In the genomic region with DNA sequence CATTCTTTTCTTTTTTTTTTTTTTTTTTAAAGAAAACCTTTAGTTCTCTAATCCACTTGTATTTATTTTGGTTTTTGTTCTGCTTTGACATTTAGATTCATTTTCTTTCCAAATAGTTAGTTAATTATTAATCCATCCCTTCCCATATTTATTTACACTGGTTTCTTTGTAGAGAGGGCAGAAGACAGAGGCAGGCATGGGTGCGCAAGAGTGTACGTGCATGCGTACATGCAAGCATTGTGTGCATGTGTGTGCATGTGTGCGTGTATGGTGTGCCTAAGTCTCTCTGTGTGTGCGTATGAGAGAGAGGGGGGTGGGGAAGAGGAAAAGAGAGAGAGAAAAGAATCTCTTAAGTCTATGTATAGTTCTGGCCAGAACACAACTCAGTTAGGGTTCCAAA, we compare ENCODE assay signal across 30 mouse cellular contexts.
DNase-seq lines count a peak whose midpoint lies in the region; ATAC-seq and TF ChIP-seq lines count a peak whose summit lies in the region.
"Had no signal": no experiment of that assay in that cellular context is flagged by ENCODE, and none has a peak within 500 bp of the region (broad histone marks: within the 10 kb centered on the region; RNA-seq: fewer than 3 reads in every experiment).

No protein-coding gene starts in this region.

- peak; percentile 54 for DNase-seq in heart, adult 11 months
- no peak for DNase-seq in heart, postnatal 36 days
- DNase-seq in liver, embryonic 14.5 days (ENCODE audit: low read depth in 3 of 3, low spot score in 3 of 3) = no peak
- DNase-seq in spleen, adult 12 weeks (ENCODE audit: low spot score) = no peak
- DNase-seq in layer of hippocampus, adult 2 months (ENCODE audit: low spot score in 2 of 2) = no peak
- DNase-seq in thymus, postnatal 36 days = no peak
- DNase-seq: adrenal gland, adult 2 months; adrenal gland, postnatal 36 days; cerebellum, adult 2 months; cerebellum, postnatal 14 days; gastrocnemius, postnatal 14 days; kidney, adult 18-20 months; kidney, postnatal 25 days; lung, postnatal 36 days; right cerebral cortex, postnatal 4 days; thymus, adult 18-20 months had no signal

- no peak overlapping the region for H3K9ac ChIP-seq in liver, embryonic 14.5 days (replicated peaks)
- no peak overlapping the region for H3K9ac ChIP-seq in stomach, embryonic 15.5 days
- H3K9ac ChIP-seq: heart, embryonic 15.5 days; hindbrain, embryonic 12.5 days; kidney, embryonic 15.5 days; lung, embryonic 15.5 days; neural tube, embryonic 12.5 days had no signal

- H3K9me3 ChIP-seq in liver, embryonic 14.5 days (ENCODE audit: control insufficient read depth, low read length) = no peaks in the 10 kb centered on the region
- H3K9me3 ChIP-seq in stomach, embryonic 15.5 days = no peaks in the 10 kb centered on the region
- H3K9me3 ChIP-seq: heart, embryonic 10.5 days; heart, embryonic 15.5 days; hindbrain, embryonic 12.5 days; kidney, embryonic 15.5 days; lung, embryonic 15.5 days; neural tube, embryonic 12.5 days had no signal

- H3K27ac ChIP-seq in liver, embryonic 14.5 days = no peak overlapping the region
- peak overlapping the region; percentile 33; the same call in 1 of the 2 replicates for H3K27ac ChIP-seq in stomach, embryonic 15.5 days
- H3K27ac ChIP-seq in layer of hippocampus, adult 2 months = no peak overlapping the region
- H3K27ac ChIP-seq: heart, embryonic 10.5 days; heart, embryonic 15.5 days; hindbrain, embryonic 12.5 days; kidney, embryonic 15.5 days; lung, embryonic 15.5 days; neural tube, embryonic 12.5 days had no signal

- TF ChIP-seq CTCF in liver, embryonic 14.5 days (IDR thresholded peaks at IDR 0.05; ENCODE audit: low read depth) = no peak
- TF ChIP-seq CTCF in layer of hippocampus, adult 2 months (conservative IDR thresholded peaks at IDR 0.05) = no peak

- H3K27me3 ChIP-seq in liver, embryonic 14.5 days (ENCODE audit: control insufficient read depth, insufficient read depth, low read length) = no peaks in the 10 kb centered on the region
- H3K27me3 ChIP-seq in stomach, embryonic 15.5 days (replicated peaks) = no peaks in the 10 kb centered on the region
- H3K27me3 ChIP-seq: CH12.LX; heart, embryonic 15.5 days; hindbrain, embryonic 12.5 days; kidney, embryonic 15.5 days; lung, embryonic 15.5 days; neural tube, embryonic 12.5 days had no signal

- ATAC-seq in liver, embryonic 14.5 days (ENCODE audit: insufficient read depth) = peak; percentile 28; the same call in 1 of the 2 replicates
- ATAC-seq in stomach, embryonic 15.5 days (ENCODE audit: insufficient read depth, low FRiP score, low read depth) = peak; percentile 83
- ATAC-seq: activated CD4-positive, CD25-positive, alpha-beta regulatory T cell, adult 4 months; forebrain, embryonic 16.5 days; midbrain, embryonic 16.5 days had no signal

- H3K4me2 ChIP-seq in liver, embryonic 14.5 days (ENCODE audit: low read depth) = no peak overlapping the region
- no peak overlapping the region for H3K4me2 ChIP-seq in stomach, embryonic 15.5 days
- H3K4me2 ChIP-seq: heart, embryonic 15.5 days; hindbrain, embryonic 12.5 days; kidney, embryonic 15.5 days; lung, embryonic 15.5 days; midbrain, embryonic 11.5 days; neural tube, embryonic 12.5 days had no signal

- no peaks in the 10 kb centered on the region for H3K36me3 ChIP-seq in liver, embryonic 14.5 days (replicated peaks; ENCODE audit: control insufficient read depth, insufficient read depth, low read depth)
- H3K36me3 ChIP-seq in stomach, embryonic 15.5 days = no peaks in the 10 kb centered on the region
- H3K36me3 ChIP-seq: heart, embryonic 10.5 days; heart, embryonic 15.5 days; hindbrain, embryonic 12.5 days; kidney, embryonic 15.5 days; lung, embryonic 15.5 days; neural tube, embryonic 12.5 days had no signal

- no peaks in the 10 kb centered on the region; a peak in 1 of 4 replicates for H3K4me1 ChIP-seq in liver, embryonic 14.5 days (replicated peaks; ENCODE audit: control insufficient read depth in 2 of 2, insufficient read depth in 2 of 2, low read length in 1 of 2)
- H3K4me1 ChIP-seq in stomach, embryonic 15.5 days = no peaks in the 10 kb centered on the region
- H3K4me1 ChIP-seq: heart, embryonic 15.5 days; hindbrain, embryonic 12.5 days; kidney, embryonic 15.5 days; neural tube, embryonic 12.5 days had no signal

- 71% methylated on average over 5 of the region's 5 CpGs for WGBS in liver, embryonic 14.5 days (ENCODE audit: insufficient replicate concordance)
- WGBS in stomach, embryonic 15.5 days = 54% methylated on average over 5 of the region's 5 CpGs

- no peak overlapping the region for H3K4me3 ChIP-seq in liver, embryonic 14.5 days (ENCODE audit: insufficient read depth in 1 of 2, low read depth in 2 of 2, low read length in 2 of 2)
- no peak overlapping the region for H3K4me3 ChIP-seq in stomach, embryonic 15.5 days (replicated peaks)
- no peak overlapping the region for H3K4me3 ChIP-seq in layer of hippocampus, adult 2 months
- H3K4me3 ChIP-seq: erythroblast, embryonic 14.5 days; heart, embryonic 10.5 days; heart, embryonic 15.5 days; hindbrain, embryonic 12.5 days; kidney, embryonic 15.5 days; lung, embryonic 15.5 days; myocyte; neural tube, embryonic 12.5 days had no signal

- no peak for TF ChIP-seq EP300 in liver, embryonic 14.5 days (IDR thresholded peaks at IDR 0.05; ENCODE audit: low read depth)

- intact Hi-C loops in heart, postnatal 36 days (cut with DNase I) = no loop called here
